Mouse (Mus musculus) G1E (cell line): ENCODE results near the gene Fgfr2. TPM values are rescaled to one million over a fixed set of nuclear protein-coding genes. Genes with fewer than 3 reads are reported as not detected.

ENCODE experiments used
- ATAC-seq: 2 replicates; pipeline ENCODE4 v1.8.0; 2016; ENCODE audit warnings: mild to moderate bottlenecking; ENCODE audit not compliant: insufficient number of reproducible peaks, poor library complexity, low FRiP score, severe bottlenecking; ENCODE audit errors: extremely low read depth
- DNase-seq: peaks from one replicate; pipeline ENCODE4 v3.0.0; 2012; ENCODE audit warnings: low spot score
- H3K27me3 ChIP-seq: 2 replicates; pipeline ENCODE4 v1.6.1; 2012; ENCODE audit warnings: mild to moderate bottlenecking, low read length, inconsistent platforms; ENCODE audit not compliant: insufficient read depth
- H3K36me3 ChIP-seq: replicated peaks from 2 replicates; pipeline ENCODE3; 2012; ENCODE audit warnings: mild to moderate bottlenecking, inconsistent platforms
- H3K4me1 ChIP-seq: 2 replicates; pipeline ENCODE4 v1.6.1; 2012; ENCODE audit warnings: low read depth, low read length, inconsistent platforms, mixed read lengths; ENCODE audit not compliant: insufficient read depth
- H3K4me3 ChIP-seq: 2 replicates; pipeline ENCODE4 v1.5.1; 2012; ENCODE audit warnings: low read depth, mild to moderate bottlenecking, inconsistent platforms, low read length, moderate library complexity, mixed read lengths
- H3K9me3 ChIP-seq: replicated peaks from 2 replicates; pipeline ENCODE4 v1.6.1; 2012; ENCODE audit warnings: inconsistent platforms
- CTCF ChIP-seq: IDR thresholded peaks from 2 replicates; pipeline ENCODE4 v1.5.1; 2012; ENCODE audit warnings: low read depth, low read length, inconsistent platforms, mixed read lengths
- GATA1 ChIP-seq: IDR thresholded peaks from 2 replicates; pipeline ENCODE4 v1.6.1; 2012; ENCODE audit warnings: borderline replicate concordance, low read length, inconsistent platforms, mixed read lengths
- GATA2 ChIP-seq: IDR thresholded peaks from 2 replicates; pipeline ENCODE4 v1.6.1; 2012; ENCODE audit warnings: low read depth, low read length, inconsistent platforms, borderline replicate concordance
- POLR2AphosphoS5 ChIP-seq: IDR thresholded peaks from 2 replicates; pipeline ENCODE4 v1.6.1; 2012; ENCODE audit warnings: low read depth, low read length, inconsistent platforms; ENCODE audit not compliant: insufficient replicate concordance
- TAL1 ChIP-seq: conservative IDR thresholded peaks from 2 replicates; pipeline ENCODE4 v1.6.1; 2012; ENCODE audit warnings: low read depth, low read length, inconsistent platforms, mixed read lengths
- polyA plus RNA-seq: library from polyadenylated mRNA; stranded (reverse); fragments of >175 nt; gene quantifications from 2 replicates; pipeline ENCODE4 v1.2.3, GENCODE M21; 2012
- total RNA-seq, 2 experiments: library from RNA; stranded (forward) in 1 of 2; stranded (reverse) in 1 of 2; fragments of 200-1000 nt in 1 of 2; fragments of >200 nt in 1 of 2; fragmentation: Nextera tagmentation in 1 of 2; gene quantifications; 2 replicates each; pipeline ENCODE4 v1.2.3; 2014 to 2017

Gene Fgfr2
- total and polyA plus RNA-seq, 3 experiments: 0.22 TPM; not detected in 2

DNA sequence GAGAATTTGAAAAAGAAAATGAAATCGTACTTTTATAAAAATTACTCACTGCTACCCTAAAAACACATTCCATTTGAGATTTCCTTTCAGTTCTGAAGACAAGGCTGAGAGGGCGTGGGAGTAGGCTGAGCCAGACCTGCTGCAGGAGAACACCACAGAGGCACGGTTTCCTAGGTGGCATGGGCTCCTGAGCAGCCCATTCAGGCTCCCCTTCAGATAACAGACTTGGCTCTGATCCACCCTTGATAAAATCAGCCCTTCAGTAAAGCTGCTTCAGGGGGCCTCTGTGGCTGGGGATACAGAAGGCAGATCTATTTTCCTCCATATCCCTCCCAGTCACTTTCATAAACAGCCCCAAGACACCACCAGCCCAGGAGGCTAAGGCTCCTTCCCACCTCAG, 786.4 kb downstream of the Fgfr2 start:
- no peak for ATAC-seq

DNA sequence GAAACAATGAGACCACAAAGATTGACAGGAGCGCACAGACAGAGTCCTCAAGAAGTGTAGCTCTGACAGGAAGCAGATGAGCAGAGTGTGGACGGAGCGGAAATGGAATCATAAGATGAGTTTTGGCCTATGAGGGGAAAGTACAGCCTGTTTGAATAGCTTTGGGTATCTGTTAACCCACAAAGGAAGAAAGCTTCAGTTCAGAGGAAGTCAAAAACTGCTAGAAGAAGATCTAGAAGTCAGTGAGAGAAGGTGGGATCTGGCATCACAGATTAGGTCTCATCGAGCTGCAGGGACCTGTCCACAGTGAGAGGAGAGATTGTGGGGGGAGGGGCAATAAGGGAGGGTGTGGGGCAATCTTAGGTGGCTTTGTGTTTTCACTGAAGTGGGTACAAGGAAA, 787.8 kb downstream of the Fgfr2 start:
- no peak for TF ChIP-seq CTCF
- TF ChIP-seq TAL1: no peak
- TF ChIP-seq GATA2: no peak
- TF ChIP-seq GATA1: no peak
- no peak for TF ChIP-seq POLR2AphosphoS5
- Histone ChIP-seq H3K36me3 (no peaks in the 10 kb centered on the region), H3K27me3 (no peaks in the 10 kb centered on the region), H3K4me1 (no peaks in the 10 kb centered on the region), H3K4me3 (no peak overlapping the region), H3K9me3 (peaks cover 77% of the 10 kb centered on the region)
- DNase-seq: no peak
- ATAC-seq: no peak

More for the DNA sequence above, 786.4 kb downstream of the Fgfr2 start:
- Histone ChIP-seq H3K4me1 (no peaks in the 10 kb centered on the region), H3K36me3 (no peaks in the 10 kb centered on the region), H3K27me3 (no peaks in the 10 kb centered on the region), H3K4me3 (no peak overlapping the region), H3K9me3 (peaks cover 74% of the 10 kb centered on the region)
- no peak for TF ChIP-seq CTCF
- no peak for DNase-seq

- H3K4me1 ChIP-seq: no peaks in the 10 kb centered on the region
- TF ChIP-seq GATA2 (no peak), CTCF (no peak), TAL1 (no peak), GATA1 (no peak), POLR2AphosphoS5 (no peak)
- no peak overlapping the region for H3K4me3 ChIP-seq
- ATAC-seq: no peak
- peaks cover 75% of the 10 kb centered on the region for H3K9me3 ChIP-seq
- no peaks in the 10 kb centered on the region for H3K27me3 ChIP-seq
- no peaks in the 10 kb centered on the region for H3K36me3 ChIP-seq
- no peak for DNase-seq
Observed at GRCm38 (mm10) chr7:132333078-132333477, 790.1 kb downstream of the Fgfr2 start.

DNA sequence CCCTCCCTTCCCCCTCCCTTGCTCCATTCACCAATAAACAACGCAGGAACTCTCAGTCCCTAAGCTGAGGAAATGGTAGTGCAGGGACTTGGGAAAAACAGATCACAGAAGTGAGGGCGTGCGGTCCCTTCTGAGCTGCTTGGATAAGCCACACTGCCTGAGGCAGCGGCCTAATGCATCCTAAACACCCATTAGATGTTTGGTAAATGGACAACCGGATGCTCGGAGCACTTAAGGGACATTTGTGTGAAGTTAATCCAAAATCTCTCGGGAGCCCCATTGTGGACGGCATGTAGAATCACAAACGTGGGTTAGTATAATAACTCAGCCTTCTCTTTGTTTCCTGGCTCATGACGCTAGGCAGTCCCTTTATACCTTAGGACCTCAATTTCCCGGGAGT, 791.0 kb downstream of the Fgfr2 start:
- no peaks in the 10 kb centered on the region for H3K4me1 ChIP-seq
- peaks cover 72% of the 10 kb centered on the region for H3K9me3 ChIP-seq
- DNase-seq (no peak), ATAC-seq (no peak)
- TF ChIP-seq TAL1 (no peak), POLR2AphosphoS5 (no peak), GATA1 (no peak), GATA2 (no peak), CTCF (no peak)
- no peaks in the 10 kb centered on the region for H3K27me3 ChIP-seq
- no peak overlapping the region for H3K4me3 ChIP-seq
- H3K36me3 ChIP-seq: no peaks in the 10 kb centered on the region

GRCm38 (mm10) chr7:132330179-132330578, 793.0 kb downstream of the Fgfr2 start:
- H3K4me3 ChIP-seq: no peak overlapping the region
- ATAC-seq: no peak
- H3K9me3 ChIP-seq: peaks cover 71% of the 10 kb centered on the region
- no peak for TF ChIP-seq TAL1
- no peak for TF ChIP-seq GATA2
- TF ChIP-seq CTCF: no peak
- TF ChIP-seq GATA1: no peak
- no peaks in the 10 kb centered on the region for H3K27me3 ChIP-seq
- no peak for DNase-seq
- H3K4me1 ChIP-seq: no peaks in the 10 kb centered on the region
- H3K36me3 ChIP-seq: no peaks in the 10 kb centered on the region

DNA sequence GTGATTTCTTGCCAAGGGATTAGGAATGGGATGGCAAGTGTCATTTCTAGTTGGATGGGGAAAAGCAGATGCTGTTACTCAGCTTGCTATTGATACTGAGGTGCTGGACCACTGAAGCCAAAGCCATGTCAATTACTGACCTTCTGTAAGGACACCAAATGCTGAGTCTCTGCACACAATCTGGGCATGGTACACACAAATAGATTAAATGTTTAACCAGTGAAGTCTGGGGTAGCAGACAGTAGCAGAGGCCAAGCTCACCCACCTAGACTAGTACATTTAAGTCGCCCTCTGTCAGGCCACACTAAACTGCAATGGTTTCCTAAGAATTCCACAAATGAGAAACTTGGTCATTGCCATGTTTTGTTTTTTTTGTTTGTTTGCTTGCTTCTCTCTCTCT, 794.5 kb downstream of the Fgfr2 start:
- TF ChIP-seq CTCF: no peak
- no peak for TF ChIP-seq GATA2
- TF ChIP-seq GATA1: no peak
- no peak for TF ChIP-seq POLR2AphosphoS5
- no peak for TF ChIP-seq TAL1
- H3K4me3 ChIP-seq: no peak overlapping the region
- no peaks in the 10 kb centered on the region for H3K27me3 ChIP-seq
- DNase-seq: no peak
- no peaks in the 10 kb centered on the region for H3K4me1 ChIP-seq
- peaks cover 71% of the 10 kb centered on the region for H3K9me3 ChIP-seq
- ATAC-seq: no peak
- H3K36me3 ChIP-seq: no peaks in the 10 kb centered on the region

GRCm38 (mm10) chr7:132325549-132326331, 797.4 kb downstream of the Fgfr2 start:
- no peaks in the 10 kb centered on the region for H3K4me1 ChIP-seq
- ATAC-seq: no peak

More at GRCm38 (mm10) chr7:132325549-132326331, 797.4 kb downstream of the Fgfr2 start:
- H3K4me3 ChIP-seq: no peak overlapping the region
- DNase-seq: no peak
- peaks cover 71% of the 10 kb centered on the region for H3K9me3 ChIP-seq
- H3K27me3 ChIP-seq: no peaks in the 10 kb centered on the region
- TF ChIP-seq GATA2 (no peak), GATA1 (no peak), TAL1 (no peak), POLR2AphosphoS5 (no peak), CTCF (no peak)
- no peaks in the 10 kb centered on the region for H3K36me3 ChIP-seq
